Comparison of ENCODE assay signal across 8 mouse cellular contexts in the genomic region with DNA sequence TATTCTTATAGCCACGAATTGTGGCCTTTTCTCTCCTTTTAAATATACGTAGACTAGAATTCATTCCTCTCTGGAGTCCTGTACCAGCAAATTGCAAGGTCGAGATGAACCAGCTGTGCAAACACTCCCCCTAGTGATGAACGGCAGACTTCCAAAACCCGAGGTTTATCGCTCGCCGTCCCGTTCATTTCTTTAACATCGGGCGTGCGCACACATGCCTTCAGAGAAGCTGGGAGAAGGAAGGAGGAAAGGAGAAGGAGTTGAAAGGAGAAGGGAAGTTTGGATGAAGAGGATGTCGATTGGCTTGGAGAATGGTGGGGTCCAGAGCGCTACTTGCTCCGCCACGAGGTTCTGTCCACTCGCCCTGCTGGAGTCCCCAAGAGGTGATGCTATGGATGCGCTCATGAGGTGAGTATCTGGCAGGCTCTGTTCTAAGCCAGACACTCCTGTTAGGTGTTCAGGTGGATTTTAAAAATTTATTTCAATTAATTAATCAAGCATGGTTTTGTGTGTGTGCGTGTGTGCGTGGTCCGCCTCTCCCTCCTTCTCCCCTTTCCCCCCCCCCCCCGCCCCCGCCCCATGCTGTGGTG. TPM values are rescaled to one million over a fixed set of nuclear protein-coding genes. Genes with fewer than 3 reads are reported as not detected.
DNase-seq lines count a peak whose midpoint lies in the region; ATAC-seq and TF ChIP-seq lines count a peak whose summit lies in the region.

No protein-coding gene starts in this region.

- no peaks in the 10 kb centered on the region for H3K79me2 ChIP-seq in heart, adult 2 months (replicated peaks; ENCODE audit: control insufficient read depth, insufficient read depth, low read length)

- peak; percentile 54 to 66 for DNase-seq in heart, adult 2 months
- no peak for DNase-seq in heart, adult 11 months
- peak; percentile 72 to 77 for DNase-seq in cerebellum, postnatal 14 days
- peak; percentile 70 for DNase-seq in gastrocnemius, adult 2 months
- DNase-seq in left cerebral cortex, postnatal 4 days, result peak; percentile 62
- peak; percentile 90 for DNase-seq in midbrain, embryonic 11.5 days (ENCODE audit: low spot score, missing footprints)

- peaks cover 1% of the 10 kb centered on the region; the same call in 1 of the 2 replicates for H3K4me1 ChIP-seq in heart, adult 2 months (ENCODE audit: control insufficient read depth, insufficient read depth, low read length)
- H3K4me1 ChIP-seq in intestine, embryonic 16.5 days (ENCODE audit: control insufficient read depth, insufficient read depth, low read length), result 0 out of 2 replicates have a peak, but pooled peaks cover 3% of the 10 kb centered on the region
- H3K4me1 ChIP-seq in midbrain, embryonic 11.5 days (ENCODE audit: control insufficient read depth, insufficient read depth, low read length), result no peaks in the 10 kb centered on the region
- H3K4me1 ChIP-seq in stomach, embryonic 15.5 days, result 0 out of 2 replicates have a peak, but pooled peaks cover 3% of the 10 kb centered on the region

- no peak overlapping the region for H3K4me3 ChIP-seq in heart, adult 2 months
- no peak overlapping the region for H3K4me3 ChIP-seq in gastrocnemius, adult 2 months
- H3K4me3 ChIP-seq in intestine, embryonic 16.5 days (ENCODE audit: low read length), result peak overlapping the region; percentile 29; the same call in 1 of the 2 replicates
- H3K4me3 ChIP-seq in midbrain, embryonic 11.5 days (ENCODE audit: low read depth, low read length), result 0 out of 2 replicates have a peak overlapping the region, but pooled peaks have one; percentile 2
- H3K4me3 ChIP-seq in stomach, embryonic 15.5 days (replicated peaks), result no peak overlapping the region; the same call in 1 of the 2 replicates

- TF ChIP-seq EP300 in heart, adult 2 months (IDR thresholded peaks at IDR 0.05; ENCODE audit: insufficient read depth, low read depth, low read length), result 0 out of 2 replicates have a peak, but pooled peaks have one; percentile 36

- TF ChIP-seq CTCF in heart, adult 2 months (IDR thresholded peaks at IDR 0.05), result peak; percentile 94
- TF ChIP-seq CTCF in gastrocnemius, adult 2 months (IDR thresholded peaks at IDR 0.05), result peak; percentile 91

- no peaks in the 10 kb centered on the region for H3K9me3 ChIP-seq in intestine, embryonic 16.5 days (ENCODE audit: control insufficient read depth, low read length)
- H3K9me3 ChIP-seq in midbrain, embryonic 11.5 days (ENCODE audit: control insufficient read depth, low read length), result no peaks in the 10 kb centered on the region
- H3K9me3 ChIP-seq in stomach, embryonic 15.5 days, result no peaks in the 10 kb centered on the region

- no peak for TF ChIP-seq POLR2A in heart, adult 2 months (IDR thresholded peaks at IDR 0.05; ENCODE audit: insufficient read depth, low read depth, low read length)

- H3K27me3 ChIP-seq in heart, adult 2 months (ENCODE audit: control insufficient read depth, insufficient read depth, low read length), result no peaks in the 10 kb centered on the region
- peaks cover 10% of the 10 kb centered on the region for H3K27me3 ChIP-seq in intestine, embryonic 16.5 days (replicated peaks; ENCODE audit: control insufficient read depth, insufficient read depth, low read length)
- no peaks in the 10 kb centered on the region for H3K27me3 ChIP-seq in midbrain, embryonic 11.5 days (ENCODE audit: control insufficient read depth, insufficient read depth, low read length)
- 0 out of 2 replicates have a peak, but pooled peaks cover 7% of the 10 kb centered on the region for H3K27me3 ChIP-seq in stomach, embryonic 15.5 days (replicated peaks)

- 14% methylated on average over 23 of the region's 23 CpGs for WGBS in heart, adult 2 months
- 9% methylated on average over 21 of the region's 23 CpGs for WGBS in intestine, embryonic 16.5 days
- 10% methylated on average over 21 of the region's 23 CpGs for WGBS in midbrain, embryonic 11.5 days
- WGBS in stomach, embryonic 15.5 days, result 8% methylated on average over 23 of the region's 23 CpGs

- no peaks in the 10 kb centered on the region for H3K36me3 ChIP-seq in heart, adult 2 months (ENCODE audit: control insufficient read depth, insufficient read depth, low read length)
- no peaks in the 10 kb centered on the region for H3K36me3 ChIP-seq in intestine, embryonic 16.5 days (ENCODE audit: control insufficient read depth, insufficient read depth, low read length)
- no peaks in the 10 kb centered on the region for H3K36me3 ChIP-seq in midbrain, embryonic 11.5 days (ENCODE audit: control insufficient read depth, insufficient read depth, low read length)
- no peaks in the 10 kb centered on the region for H3K36me3 ChIP-seq in stomach, embryonic 15.5 days

- no peak for ATAC-seq in intestine, embryonic 16.5 days
- ATAC-seq in midbrain, embryonic 11.5 days (ENCODE audit: low FRiP score), result no peak; the same call in 1 of the 2 replicates
- no peak for ATAC-seq in stomach, embryonic 15.5 days (ENCODE audit: insufficient read depth, low FRiP score, low read depth)

- H3K9ac ChIP-seq in heart, adult 2 months (ENCODE audit: low read depth, low read length), result no peak overlapping the region
- peak overlapping the region; percentile 16; the same call in 1 of the 2 replicates for H3K9ac ChIP-seq in intestine, embryonic 16.5 days (ENCODE audit: low read depth, low read length)
- H3K9ac ChIP-seq in midbrain, embryonic 11.5 days (ENCODE audit: low read length), result no peak overlapping the region
- no peak overlapping the region for H3K9ac ChIP-seq in stomach, embryonic 15.5 days

- H3K27ac ChIP-seq in heart, adult 2 months, result no peak overlapping the region
- H3K27ac ChIP-seq in gastrocnemius, adult 2 months, result no peak overlapping the region
- no peak overlapping the region for H3K27ac ChIP-seq in intestine, embryonic 16.5 days (ENCODE audit: low read length)
- H3K27ac ChIP-seq in midbrain, embryonic 11.5 days (ENCODE audit: low read depth, low read length), result no peak overlapping the region
- H3K27ac ChIP-seq in stomach, embryonic 15.5 days, result no peak overlapping the region

- peak overlapping the region; percentile 53 for H3K4me2 ChIP-seq in intestine, embryonic 16.5 days (ENCODE audit: low read depth, low read length)
- peak overlapping the region; percentile 32; the same call in 1 of the 2 replicates for H3K4me2 ChIP-seq in midbrain, embryonic 11.5 days
- H3K4me2 ChIP-seq in stomach, embryonic 15.5 days, result peak overlapping the region; percentile 41

- intact Hi-C loops in heart, adult 2 months (cut with DNase I), result loop anchor here (1.0 to 5.0 kb wide), 3 partner anchors 93 to 166 kb away; no protein-coding TSS in a partner anchor
- intact Hi-C loops in gastrocnemius, adult 2 months (cut with DNase I), result loop anchor here (2.0 to 5.0 kb wide), 2 partner anchors 96 to 138 kb away; no protein-coding TSS in a partner anchor
- intact Hi-C loops in left cerebral cortex, postnatal 4 days (cut with DNase I), result no loop called here

RNA-seq across cellular contexts. Expression of a gene that starts 6.9 kb away (rescaled TPM):
- total RNA-seq in heart, adult 2 months (2021), result under 1 TPM; 0.07 to 0.18 TPM
- 0.09 and 0.92 TPM in 2 replicates for polyA plus RNA-seq in heart, adult 2 months (2012; rRNA removed)
- not detected for total RNA-seq in gastrocnemius, adult 2 months (2021)
- 57.4 and 76.6 TPM in 2 replicates for polyA plus RNA-seq in intestine, embryonic 16.5 days (2015; fragmentation: Nextera tagmentation; extraction: Ambion mirVana)
- 1 to 10 TPM in 1 of 2 experiments, under 1 TPM in 1; 0.44 to 1.1 TPM for total RNA-seq in left cerebral cortex, postnatal 4 days (2021)
- polyA plus RNA-seq in midbrain, embryonic 11.5 days (2014; fragmentation: Nextera tagmentation; extraction: Ambion mirVana), result 0.47 and 0.72 TPM in 2 replicates
- 38.5 and 43.9 TPM in 2 replicates for polyA plus RNA-seq in stomach, embryonic 15.5 days (2015; fragmentation: Nextera tagmentation; extraction: Ambion mirVana)

RNA-seq across cellular contexts. Expression of a gene that starts 8.0 kb away (rescaled TPM):
- total RNA-seq in heart, adult 2 months (2021), result 100 to 1,000 TPM in 1 of 2 experiments, 10 to 100 TPM in 1; 63.0 to 112 TPM
- 40.7 and 61.8 TPM in 2 replicates for polyA plus RNA-seq in heart, adult 2 months (2012; rRNA removed)
- total RNA-seq in gastrocnemius, adult 2 months (2021), result 10 to 100 TPM; 76.4 to 93.3 TPM
- polyA plus RNA-seq in intestine, embryonic 16.5 days (2015; fragmentation: Nextera tagmentation; extraction: Ambion mirVana), result 23.6 and 28.1 TPM in 2 replicates
- total RNA-seq in left cerebral cortex, postnatal 4 days (2021), result 10 to 100 TPM; 48.3 to 50.1 TPM
- 38.6 and 40.7 TPM in 2 replicates for polyA plus RNA-seq in midbrain, embryonic 11.5 days (2014; fragmentation: Nextera tagmentation; extraction: Ambion mirVana)
- 24.5 TPM in 2 replicates for polyA plus RNA-seq in stomach, embryonic 15.5 days (2015; fragmentation: Nextera tagmentation; extraction: Ambion mirVana)

Comparison
In these comparisons a context has a peak if more than half of its experiments do, and no peak if none do; other contexts are left out.
1. H3K4me3 ChIP-seq: peak in intestine, embryonic 16.5 days (single experiment) and midbrain, embryonic 11.5 days (single experiment); none in heart, adult 2 months (single experiment), gastrocnemius, adult 2 months (single experiment) and stomach, embryonic 15.5 days (single experiment).
2. RNA of a gene that starts 6.9 kb away (polyA plus RNA-seq): 57.4 to 76.6 TPM in intestine, embryonic 16.5 days and 38.5 to 43.9 TPM in stomach, embryonic 15.5 days; 0.09 to 0.92 TPM in heart, adult 2 months and 0.47 to 0.72 TPM in midbrain, embryonic 11.5 days; every median in the first group is over 10 times any median in the second.
3. Peak in every context shown above with its lines, with median percentiles within 50 percentile points of each other: H3K4me2 ChIP-seq.